Mouse (Mus musculus): Measurements from ENCODE around the gene Olfr1024. TPM values are rescaled to one million over a fixed set of nuclear protein-coding genes. Genes with fewer than 3 reads are reported as not detected.

Olfr1024 gene
- not detected in 2 replicates for polyA plus RNA-seq (2015; fragmentation: Nextera tagmentation; extraction: Ambion mirVana)

- H3K4me3 ChIP-seq (ENCODE audit: low read depth, low read length): no peak within 1 kb of the TSS
- no peak within 1 kb of the TSS for H3K27ac ChIP-seq (replicated peaks)
- ATAC-seq (ENCODE audit: low FRiP score, low TSS enrichment): no peak
- no peaks in the 10 kb centered on the region for H3K4me1 ChIP-seq (replicated peaks; ENCODE audit: control insufficient read depth, insufficient read depth)
- H3K9me3 ChIP-seq (ENCODE audit: control insufficient read depth, low read length): no peaks in the 10 kb centered on the region
- no peak within 1 kb of the TSS for H3K4me2 ChIP-seq (replicated peaks; ENCODE audit: low read depth)
- TF ChIP-seq CTCF (IDR thresholded peaks at IDR 0.05; ENCODE audit: low read depth) (no peak), EP300 (optimal IDR thresholded peaks at IDR 0.05) (no peak)
- H3K9ac ChIP-seq (ENCODE audit: low read length): no peak within 1 kb of the TSS
- no peaks in the 10 kb centered on the region for H3K27me3 ChIP-seq (ENCODE audit: control insufficient read depth, insufficient read depth, low read length)
- DNase-seq (ENCODE audit: low spot score): no peak
- no peaks in the 10 kb centered on the region for H3K36me3 ChIP-seq (ENCODE audit: control insufficient read depth, insufficient read depth, low read length)
- WGBS: 80% methylated on average over 3 of the region's 3 CpGs
Observed at GRCm38 (mm10) chr2:85904952-85905351, at the start of gene Olfr1024. TSS of gene Olfr1024 (minus strand) at chr2:85905052.

DNA sequence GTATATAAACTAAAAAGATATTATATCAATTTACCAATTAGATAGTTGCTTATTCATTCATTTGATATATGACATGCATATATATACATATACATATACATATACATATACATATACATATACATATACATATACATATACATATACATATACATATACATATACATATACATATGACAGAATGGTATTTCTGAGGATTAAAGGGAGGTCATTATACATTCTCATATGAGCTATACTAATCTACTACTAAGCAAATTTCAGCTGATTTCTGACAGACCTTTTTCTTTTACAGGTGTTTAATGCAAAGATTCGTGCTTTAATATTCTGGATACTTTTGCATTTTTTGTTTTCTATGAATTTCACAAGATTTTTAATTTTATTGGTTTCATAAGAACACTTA, 45.3 kb upstream of the Olfr1024 start, which contains the start of gene Olfr1028:
Gene Olfr1028, plus strand, starts transcription at position 301 of the 400 bp plus-strand sequence.
- no peak for ATAC-seq (ENCODE audit: low FRiP score, low TSS enrichment)
- H3K27me3 ChIP-seq (ENCODE audit: control insufficient read depth, insufficient read depth, low read length): no peaks in the 10 kb centered on the region
- 76% methylated on average over 1 of the region's 1 CpGs for WGBS

DNA sequence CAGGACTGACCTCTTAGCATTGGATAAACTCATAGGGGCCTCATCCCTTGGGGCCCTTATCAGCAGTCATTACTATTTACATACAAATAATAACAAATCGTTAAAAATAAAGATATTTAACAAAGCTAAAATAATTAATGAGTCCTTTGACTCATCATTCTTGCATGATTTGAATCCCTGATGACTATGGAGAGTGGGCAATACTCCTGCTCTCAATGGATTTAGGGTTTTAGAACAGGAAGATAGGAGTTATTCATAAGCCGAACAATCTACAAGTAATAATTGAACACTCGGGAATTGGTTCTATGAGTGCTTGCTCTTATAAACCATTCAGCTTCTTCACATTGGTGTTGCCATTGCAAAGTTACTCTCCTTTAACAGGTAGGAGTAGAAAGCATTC, 16.4 kb upstream of the Olfr1024 start, which contains the start of gene Olfr1026:
Gene Olfr1026, plus strand, starts transcription at position 301 of the 400 bp plus-strand sequence.
- Histone ChIP-seq H3K27me3 (ENCODE audit: control insufficient read depth, insufficient read depth, low read length) (no peaks in the 10 kb centered on the region), H3K27ac (replicated peaks) (no peak within 1 kb of the TSS), H3K9me3 (ENCODE audit: control insufficient read depth, low read length) (no peaks in the 10 kb centered on the region), H3K4me1 (replicated peaks; ENCODE audit: control insufficient read depth, insufficient read depth) (no peaks in the 10 kb centered on the region), H3K9ac (ENCODE audit: low read length) (no peak within 1 kb of the TSS), H3K4me3 (ENCODE audit: low read depth, low read length) (no peak within 1 kb of the TSS), H3K36me3 (ENCODE audit: control insufficient read depth, insufficient read depth, low read length) (no peaks in the 10 kb centered on the region), H3K4me2 (replicated peaks; ENCODE audit: low read depth) (no peak within 1 kb of the TSS)
- 81% methylated on average over 3 of the region's 3 CpGs for WGBS
- DNase-seq (ENCODE audit: low spot score) (no peak), ATAC-seq (ENCODE audit: low FRiP score, low TSS enrichment) (no peak)
- no peak for TF ChIP-seq CTCF (IDR thresholded peaks at IDR 0.05; ENCODE audit: low read depth)
- TF ChIP-seq EP300 (optimal IDR thresholded peaks at IDR 0.05): no peak

More for the DNA sequence above, 45.3 kb upstream of the Olfr1024 start, which contains the start of gene Olfr1028:
- no peak within 1 kb of the TSS for H3K4me3 ChIP-seq (ENCODE audit: low read depth, low read length)
- no peaks in the 10 kb centered on the region for H3K4me1 ChIP-seq (replicated peaks; ENCODE audit: control insufficient read depth, insufficient read depth)
- no peaks in the 10 kb centered on the region for H3K36me3 ChIP-seq (ENCODE audit: control insufficient read depth, insufficient read depth, low read length)
- no peak within 1 kb of the TSS for H3K9ac ChIP-seq (ENCODE audit: low read length)
- H3K27ac ChIP-seq (replicated peaks): no peak within 1 kb of the TSS
- no peak for DNase-seq (ENCODE audit: low spot score)
- no peak within 1 kb of the TSS for H3K4me2 ChIP-seq (replicated peaks; ENCODE audit: low read depth)
- no peaks in the 10 kb centered on the region for H3K9me3 ChIP-seq (ENCODE audit: control insufficient read depth, low read length)
- TF ChIP-seq EP300 (optimal IDR thresholded peaks at IDR 0.05): no peak
- no peak for TF ChIP-seq CTCF (IDR thresholded peaks at IDR 0.05; ENCODE audit: low read depth)

- WGBS: 65% methylated on average over 1 of the region's 1 CpGs
- Histone ChIP-seq H3K9me3 (ENCODE audit: control insufficient read depth, low read length) (no peaks in the 10 kb centered on the region), H3K36me3 (ENCODE audit: control insufficient read depth, insufficient read depth, low read length) (no peaks in the 10 kb centered on the region), H3K4me3 (ENCODE audit: low read depth, low read length) (no peak within 1 kb of the TSS), H3K27me3 (ENCODE audit: control insufficient read depth, insufficient read depth, low read length) (no peaks in the 10 kb centered on the region), H3K4me1 (replicated peaks; ENCODE audit: control insufficient read depth, insufficient read depth) (no peaks in the 10 kb centered on the region), H3K27ac (replicated peaks) (no peak within 1 kb of the TSS), H3K4me2 (replicated peaks; ENCODE audit: low read depth) (no peak within 1 kb of the TSS), H3K9ac (ENCODE audit: low read length) (no peak within 1 kb of the TSS)
- no peak for ATAC-seq (ENCODE audit: low FRiP score, low TSS enrichment)
- DNase-seq (ENCODE audit: low spot score): no peak
- TF ChIP-seq CTCF (IDR thresholded peaks at IDR 0.05; ENCODE audit: low read depth) (no peak), EP300 (optimal IDR thresholded peaks at IDR 0.05) (no peak)
Observed at GRCm38 (mm10) chr2:85914893-85915292, 10.0 kb upstream of the Olfr1024 start, which contains the start of gene Olfr1025-ps1. TSS of gene Olfr1025-ps1 (plus strand) at chr2:85915193.

DNA sequence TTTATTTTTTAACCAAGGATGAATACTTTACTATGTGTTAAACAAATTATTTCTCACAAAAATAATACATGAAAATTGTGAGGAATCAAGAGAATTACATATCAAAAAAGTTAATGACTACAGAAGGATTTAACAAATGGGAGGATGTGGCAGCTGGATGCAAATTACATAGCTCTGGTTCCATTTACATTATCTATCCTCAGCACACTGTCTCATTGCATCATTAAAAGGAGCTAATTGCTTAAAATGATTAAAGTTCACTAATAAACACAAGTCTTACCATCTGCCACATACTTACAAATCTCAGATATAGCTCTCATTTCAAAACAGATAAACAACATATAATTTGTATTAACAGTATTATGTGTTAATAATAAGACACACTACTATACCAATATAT, 8.3 kb upstream of the Olfr1024 start:
- Histone ChIP-seq H3K4me2 (replicated peaks; ENCODE audit: low read depth) (no peak overlapping the region), H3K4me1 (replicated peaks; ENCODE audit: control insufficient read depth, insufficient read depth) (no peaks in the 10 kb centered on the region), H3K4me3 (ENCODE audit: low read depth, low read length) (no peak overlapping the region), H3K9me3 (ENCODE audit: control insufficient read depth, low read length) (no peaks in the 10 kb centered on the region), H3K27ac (replicated peaks) (no peak overlapping the region), H3K9ac (ENCODE audit: low read length) (no peak overlapping the region), H3K27me3 (ENCODE audit: control insufficient read depth, insufficient read depth, low read length) (no peaks in the 10 kb centered on the region), H3K36me3 (ENCODE audit: control insufficient read depth, insufficient read depth, low read length) (no peaks in the 10 kb centered on the region)
- DNase-seq (ENCODE audit: low spot score) (no peak), ATAC-seq (ENCODE audit: low FRiP score, low TSS enrichment) (no peak)
- TF ChIP-seq CTCF (IDR thresholded peaks at IDR 0.05; ENCODE audit: low read depth): no peak
- no peak for TF ChIP-seq EP300 (optimal IDR thresholded peaks at IDR 0.05)

DNA sequence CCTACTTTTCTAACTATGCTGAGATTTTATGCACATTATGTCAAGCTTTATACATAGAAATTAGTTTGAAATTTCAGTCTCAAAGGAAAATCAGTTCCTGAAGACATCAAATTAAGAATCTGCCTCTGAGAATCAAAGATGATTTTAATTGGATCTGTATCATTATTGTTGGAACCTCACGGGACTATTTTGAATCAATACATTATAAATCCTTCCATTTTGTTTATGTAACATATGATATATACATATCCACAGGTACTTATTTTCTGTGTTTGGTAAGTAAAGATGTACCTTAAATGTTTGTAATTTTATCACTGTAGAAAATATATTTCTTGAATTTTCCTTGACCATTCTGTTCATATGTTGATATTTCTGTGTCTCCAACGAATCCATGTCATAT, 19.5 kb downstream of the Olfr1024 start, which contains the start of gene Olfr1023:
Gene Olfr1023, plus strand, starts transcription at position 301 of the 400 bp plus-strand sequence.
- Histone ChIP-seq H3K27me3 (ENCODE audit: control insufficient read depth, insufficient read depth, low read length) (no peaks in the 10 kb centered on the region), H3K4me2 (replicated peaks; ENCODE audit: low read depth) (no peak within 1 kb of the TSS), H3K4me3 (ENCODE audit: low read depth, low read length) (no peak within 1 kb of the TSS), H3K36me3 (ENCODE audit: control insufficient read depth, insufficient read depth, low read length) (no peaks in the 10 kb centered on the region), H3K27ac (replicated peaks) (no peak within 1 kb of the TSS), H3K4me1 (replicated peaks; ENCODE audit: control insufficient read depth, insufficient read depth) (no peaks in the 10 kb centered on the region), H3K9ac (ENCODE audit: low read length) (no peak within 1 kb of the TSS), H3K9me3 (ENCODE audit: control insufficient read depth, low read length) (no peaks in the 10 kb centered on the region)
- DNase-seq (ENCODE audit: low spot score) (no peak), ATAC-seq (ENCODE audit: low FRiP score, low TSS enrichment) (no peak)
- TF ChIP-seq EP300 (optimal IDR thresholded peaks at IDR 0.05): no peak
- TF ChIP-seq CTCF (IDR thresholded peaks at IDR 0.05; ENCODE audit: low read depth): no peak
- 62% methylated on average over 2 of the region's 2 CpGs for WGBS
